Mouse (Mus musculus) lung, adult 2 months (tissue): Measurements from ENCODE around the gene Cdcp1.

Source experiments
- CTCF ChIP-seq: fragments of 200-500 bp; IDR thresholded peaks from 2 replicates; pipeline ENCODE4 v1.5.1; 2011; ENCODE audit warnings: mild to moderate bottlenecking, low read length, control low read depth; ENCODE audit not compliant: insufficient read depth
- POLR2A ChIP-seq: fragments of 200-500 bp; IDR thresholded peaks from 2 replicates; pipeline ENCODE4 v1.6.1; 2011; ENCODE audit warnings: low read depth, mild to moderate bottlenecking, control low read depth, low read length, borderline replicate concordance; ENCODE audit errors: extremely low read depth

DNA sequence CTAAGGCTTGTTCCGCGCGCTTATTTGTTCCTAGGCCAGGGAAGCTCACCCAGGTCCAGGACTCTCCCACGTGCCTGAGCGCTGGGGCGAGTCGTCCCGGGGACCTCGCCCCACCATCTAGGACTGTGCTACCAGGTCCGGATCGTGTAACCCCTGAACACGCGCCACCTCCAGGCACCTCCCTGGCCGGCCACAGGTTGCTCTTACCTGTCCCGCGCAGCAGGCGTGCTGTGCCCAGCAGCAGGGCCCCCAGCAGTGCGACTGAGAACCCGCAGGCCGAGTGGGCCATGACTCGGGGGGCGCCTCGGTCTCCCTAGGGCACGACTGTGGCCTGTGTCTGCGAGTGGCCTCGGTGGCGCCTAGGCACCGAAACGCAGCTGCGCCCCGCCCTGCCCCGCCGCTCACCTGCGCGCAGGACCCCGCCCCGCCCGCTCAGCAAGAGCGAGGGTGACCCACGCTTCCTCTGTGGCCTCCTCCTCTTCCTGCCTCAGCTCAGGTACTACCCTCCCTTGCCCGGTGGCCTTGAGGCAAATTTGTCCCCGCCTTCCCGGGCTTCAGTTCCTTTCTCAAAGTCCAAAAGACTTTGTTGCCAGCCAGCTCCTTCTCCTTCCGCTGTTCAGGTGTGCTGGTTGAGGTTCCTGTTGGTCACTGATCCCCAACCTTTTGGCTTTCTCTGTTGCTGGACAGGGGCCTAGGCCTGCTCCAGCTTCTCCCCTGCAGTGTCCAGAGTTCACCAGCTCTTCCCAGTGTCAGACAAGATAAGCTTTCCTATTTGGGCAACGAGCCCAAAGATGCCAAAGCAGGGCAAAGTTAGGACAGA lies at the start of gene Cdcp1:
- TF ChIP-seq CTCF (no peak), POLR2A (no peak)
